Mouse (Mus musculus) forebrain, embryonic 11.5 days (tissue): ENCODE data around the gene Fstl5. TPM values are rescaled to one million over a fixed set of nuclear protein-coding genes. Genes with fewer than 3 reads are reported as not detected.

ENCODE experiments used
- ATAC-seq: fragments of 200-750 bp; cut with Nextera tagmentation; replicated peaks from 2 replicates; pipeline ENCODE4 v1.8.0; 2017; ENCODE audit warnings: moderate TSS enrichment; ENCODE audit not compliant: low FRiP score
- DNase-seq: peaks from one replicate; pipeline ENCODE4 v3.0.0-alpha.2; 2017; ENCODE audit warnings: low spot score
- H3K27ac ChIP-seq: fragments of 300-500 bp; sonication (generic); 2 replicates; pipeline ENCODE4 v1.5.1; 2014; ENCODE audit warnings: low read depth, low read length
- H3K27me3 ChIP-seq: fragments of 300-500 bp; sonication (generic); 2 replicates; pipeline ENCODE4 v1.6.1; 2014; ENCODE audit warnings: mild to moderate bottlenecking, low read length, mixed read lengths; ENCODE audit not compliant: control insufficient read depth, insufficient read depth
- H3K36me3 ChIP-seq: fragments of 300-500 bp; sonication (generic); 2 replicates; pipeline ENCODE4 v1.6.1; 2014; ENCODE audit warnings: mild to moderate bottlenecking, low read length, moderate library complexity, mixed read lengths; ENCODE audit not compliant: control insufficient read depth, insufficient read depth
- H3K4me1 ChIP-seq: fragments of 300-500 bp; sonication (generic); replicated peaks from 2 replicates; pipeline ENCODE4 v1.6.1; 2014; ENCODE audit warnings: low read length, mixed read lengths; ENCODE audit not compliant: control insufficient read depth, insufficient read depth
- H3K4me2 ChIP-seq: fragments of 300-500 bp; sonication (generic); 2 replicates; pipeline ENCODE4 v1.6.1; 2014; ENCODE audit warnings: low read depth, mild to moderate bottlenecking, low read length, moderate library complexity, mixed read lengths; ENCODE audit not compliant: severe bottlenecking
- H3K4me3 ChIP-seq: fragments of 300-500 bp; sonication (generic); 2 replicates; pipeline ENCODE4 v1.5.1; 2014; ENCODE audit warnings: low read depth, low read length
- H3K9ac ChIP-seq: fragments of 300-500 bp; sonication (generic); 2 replicates; pipeline ENCODE4 v1.6.1; 2014; ENCODE audit warnings: low read length
- H3K9me3 ChIP-seq: fragments of 300-500 bp; sonication (generic); 2 replicates; pipeline ENCODE4 v1.6.1; 2016; ENCODE audit warnings: low read length, mixed read lengths; ENCODE audit not compliant: control insufficient read depth
- WGBS: fragments of 180-500 bp; shearing (Covaris S2); extraction: QIAGEN DNeasy Blood & Tissue Kit; methylation state at CpG from one replicate; pipeline ENCODE4 v1.1.7; 2014; 5-methylcytosine and 5-hydroxymethylcytosine counted together
- polyA plus RNA-seq: library from polyadenylated mRNA; unstranded; fragments of >200 nt; fragmentation: Nextera tagmentation; extraction: Ambion mirVana; gene quantifications from 2 replicates; pipeline ENCODE4 v1.2.1, GENCODE M21; 2014

Fstl5 gene
- polyA plus RNA-seq, 1 experiment from 2014 or later, result 10.7 TPM

DNA sequence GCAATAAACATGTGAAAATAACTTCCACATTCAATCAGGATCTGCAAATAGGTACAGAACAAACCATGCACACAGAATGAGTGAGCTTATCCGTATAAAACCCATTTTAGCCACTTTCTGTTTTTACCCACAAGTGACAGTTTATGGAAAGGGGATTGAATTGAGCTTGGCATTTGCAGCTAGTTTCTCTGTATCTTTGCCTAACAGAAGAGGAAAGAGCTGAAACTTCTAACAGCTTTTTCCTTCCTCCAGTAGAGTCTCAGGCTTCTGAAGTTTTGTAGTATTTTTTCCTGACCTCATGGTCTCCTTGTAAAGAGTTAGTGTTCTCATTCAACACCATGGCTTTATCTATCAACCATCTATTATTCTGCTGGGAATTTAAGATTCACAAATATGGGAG is 177.3 kb downstream of the Fstl5 start:
- WGBS, result 95% methylated on average over 1 of the region's 1 CpGs
- H3K27ac ChIP-seq, result no peak overlapping the region
- no peaks in the 10 kb centered on the region for H3K27me3 ChIP-seq
- DNase-seq, result no peak
- no peaks in the 10 kb centered on the region for H3K9me3 ChIP-seq
- no peak overlapping the region for H3K4me2 ChIP-seq
- H3K9ac ChIP-seq, result no peak overlapping the region
- H3K36me3 ChIP-seq, result no peaks in the 10 kb centered on the region
- no peaks in the 10 kb centered on the region for H3K4me1 ChIP-seq
- no peak overlapping the region for H3K4me3 ChIP-seq
- ATAC-seq, result no peak

- ATAC-seq (no peak), DNase-seq (no peak)
- Histone ChIP-seq H3K4me2 (no peak overlapping the region), H3K27me3 (no peaks in the 10 kb centered on the region), H3K36me3 (no peaks in the 10 kb centered on the region), H3K9me3 (no peaks in the 10 kb centered on the region), H3K9ac (no peak overlapping the region), H3K27ac (no peak overlapping the region), H3K4me1 (no peaks in the 10 kb centered on the region), H3K4me3 (no peak overlapping the region)
- 91% methylated on average over 1 of the region's 1 CpGs for WGBS
Observed at GRCm38 (mm10) chr3:76292993-76293392, 218.9 kb downstream of the Fstl5 start.

GRCm38 (mm10) chr3:76294394-76294793 is 220.3 kb downstream of the Fstl5 start:
- DNase-seq, result no peak
- ATAC-seq, result no peak
- no peak overlapping the region for H3K27ac ChIP-seq
- H3K4me2 ChIP-seq, result no peak overlapping the region
- H3K4me1 ChIP-seq, result no peaks in the 10 kb centered on the region
- no peak overlapping the region for H3K4me3 ChIP-seq
- H3K36me3 ChIP-seq, result no peaks in the 10 kb centered on the region
- no peaks in the 10 kb centered on the region for H3K9me3 ChIP-seq
- WGBS, result 3% methylated on average over 1 of the region's 1 CpGs
- H3K27me3 ChIP-seq, result no peaks in the 10 kb centered on the region
- H3K9ac ChIP-seq, result no peak overlapping the region

GRCm38 (mm10) chr3:76301026-76301773 is 227.1 kb downstream of the Fstl5 start:
- no peak overlapping the region for H3K9ac ChIP-seq
- no peak for ATAC-seq
- no peak overlapping the region for H3K27ac ChIP-seq
- no peaks in the 10 kb centered on the region for H3K9me3 ChIP-seq
- H3K4me2 ChIP-seq, result no peak overlapping the region
- H3K4me1 ChIP-seq, result no peaks in the 10 kb centered on the region
- no peak for DNase-seq
- H3K4me3 ChIP-seq, result no peak overlapping the region
- 89% methylated on average over 2 of the region's 2 CpGs for WGBS
- no peaks in the 10 kb centered on the region for H3K36me3 ChIP-seq
- H3K27me3 ChIP-seq, result no peaks in the 10 kb centered on the region

DNA sequence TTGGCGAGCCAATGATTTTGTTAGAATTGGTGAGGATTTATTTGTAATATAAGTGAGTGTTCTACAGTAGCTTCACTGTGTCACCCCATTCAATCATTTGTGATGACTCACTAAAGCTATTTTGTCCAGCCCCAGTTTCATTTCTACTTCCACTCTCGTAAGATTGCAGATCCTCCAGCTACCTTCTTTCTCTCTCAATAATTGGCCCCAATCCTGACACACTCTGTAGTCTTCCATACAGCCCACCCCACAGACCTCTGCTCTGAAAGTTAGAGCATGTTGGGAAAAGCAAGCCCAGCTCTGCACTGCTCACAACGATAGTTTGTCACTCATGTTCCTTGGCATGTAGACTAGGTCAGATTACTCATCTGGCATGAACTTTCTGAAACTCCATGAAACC is 242.9 kb downstream of the Fstl5 start:
- Histone ChIP-seq H3K4me1 (no peaks in the 10 kb centered on the region), H3K4me2 (no peak overlapping the region), H3K9ac (no peak overlapping the region), H3K27ac (no peak overlapping the region), H3K9me3 (no peaks in the 10 kb centered on the region), H3K36me3 (no peaks in the 10 kb centered on the region), H3K4me3 (no peak overlapping the region), H3K27me3 (no peaks in the 10 kb centered on the region)
- WGBS, result 85% methylated on average over 3 of the region's 3 CpGs
- DNase-seq, result no peak
- no peak for ATAC-seq

DNA sequence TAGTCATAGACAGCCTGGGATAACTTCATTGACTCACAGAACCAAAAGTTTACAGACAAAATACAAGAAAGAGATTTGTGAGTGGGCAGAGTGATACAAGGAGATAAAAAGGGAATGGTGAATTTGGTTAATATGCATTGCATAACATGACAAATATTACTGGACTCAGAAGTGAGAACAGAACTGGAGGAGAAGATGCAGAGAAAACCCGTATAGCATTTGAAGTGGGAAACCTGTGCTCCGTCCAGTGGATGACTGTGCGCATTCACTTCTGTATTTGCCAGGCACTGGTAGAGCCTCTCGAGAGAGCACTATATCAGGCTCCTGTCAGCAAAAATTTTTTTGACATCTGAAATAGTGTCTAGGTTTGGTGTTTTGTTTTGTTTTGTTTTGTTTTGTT is 245.5 kb downstream of the Fstl5 start:
- ATAC-seq (no peak), DNase-seq (no peak)
- H3K36me3 ChIP-seq, result no peaks in the 10 kb centered on the region
- H3K9me3 ChIP-seq, result no peaks in the 10 kb centered on the region
- no peak overlapping the region for H3K4me2 ChIP-seq
- no peaks in the 10 kb centered on the region for H3K4me1 ChIP-seq
- no peak overlapping the region for H3K27ac ChIP-seq
- WGBS, result 96% methylated on average over 4 of the region's 4 CpGs
- H3K9ac ChIP-seq, result no peak overlapping the region
- H3K27me3 ChIP-seq, result no peaks in the 10 kb centered on the region
- no peak overlapping the region for H3K4me3 ChIP-seq

GRCm38 (mm10) chr3:76322431-76322830 is 248.4 kb downstream of the Fstl5 start:
- Histone ChIP-seq H3K9me3 (no peaks in the 10 kb centered on the region), H3K4me2 (no peak overlapping the region), H3K27me3 (no peaks in the 10 kb centered on the region), H3K9ac (no peak overlapping the region), H3K27ac (no peak overlapping the region), H3K4me1 (no peaks in the 10 kb centered on the region), H3K36me3 (no peaks in the 10 kb centered on the region), H3K4me3 (no peak overlapping the region)
- ATAC-seq (no peak), DNase-seq (no peak)
- 86% methylated on average over 1 of the region's 1 CpGs for WGBS

DNA sequence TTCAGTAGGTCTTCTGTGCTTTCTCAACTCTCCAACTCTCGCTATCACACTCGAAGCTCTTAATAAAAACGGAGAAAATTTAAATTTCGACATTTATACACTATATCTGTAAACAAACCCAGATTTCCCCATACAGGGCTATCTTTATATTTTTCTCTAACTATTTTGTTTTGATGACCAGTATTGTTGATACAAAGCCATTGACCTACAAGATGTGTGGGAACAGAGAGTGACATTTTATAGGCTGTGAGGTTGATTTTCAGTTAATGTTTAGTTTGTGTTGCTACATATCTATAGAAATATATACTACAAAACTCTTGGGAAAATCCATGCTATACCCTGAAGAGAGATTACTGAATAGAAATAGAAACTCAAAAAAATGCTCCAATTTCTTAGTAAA is 262.9 kb downstream of the Fstl5 start:
- H3K4me2 ChIP-seq, result no peak overlapping the region
- H3K36me3 ChIP-seq, result no peaks in the 10 kb centered on the region
- no peaks in the 10 kb centered on the region for H3K4me1 ChIP-seq
- no peaks in the 10 kb centered on the region for H3K27me3 ChIP-seq
- no peak overlapping the region for H3K27ac ChIP-seq
- no peak overlapping the region for H3K4me3 ChIP-seq
- WGBS, result 91% methylated on average over 4 of the region's 4 CpGs
- H3K9ac ChIP-seq, result no peak overlapping the region
- DNase-seq, result no peak
- H3K9me3 ChIP-seq, result no peaks in the 10 kb centered on the region
- ATAC-seq, result no peak

DNA sequence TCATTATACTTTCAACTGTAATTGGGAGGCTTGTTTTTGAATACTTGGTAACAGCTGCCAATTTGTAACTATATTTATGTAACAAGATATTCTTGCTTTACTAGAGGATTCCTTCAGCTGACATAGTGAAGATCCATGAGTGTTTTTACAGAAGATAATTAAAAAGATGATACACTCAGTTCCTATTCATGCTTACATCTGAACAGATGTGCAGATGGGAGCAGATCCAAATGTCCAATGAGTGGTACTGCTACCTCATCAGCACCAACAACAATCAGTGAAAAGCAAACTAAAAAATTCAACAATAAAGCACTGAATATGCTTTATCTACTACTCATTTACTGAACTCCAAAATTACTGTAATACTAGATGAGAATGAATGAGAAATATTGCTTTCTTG is 292.9 kb downstream of the Fstl5 start:
- Histone ChIP-seq H3K9me3 (no peaks in the 10 kb centered on the region), H3K9ac (no peak overlapping the region), H3K27me3 (no peaks in the 10 kb centered on the region), H3K4me1 (no peaks in the 10 kb centered on the region), H3K4me3 (no peak overlapping the region), H3K4me2 (no peak overlapping the region), H3K27ac (no peak overlapping the region), H3K36me3 (no peaks in the 10 kb centered on the region)
- DNase-seq, result no peak
- no peak for ATAC-seq
